ENCODE assay signal across 18 mouse cellular contexts in the genomic region with DNA sequence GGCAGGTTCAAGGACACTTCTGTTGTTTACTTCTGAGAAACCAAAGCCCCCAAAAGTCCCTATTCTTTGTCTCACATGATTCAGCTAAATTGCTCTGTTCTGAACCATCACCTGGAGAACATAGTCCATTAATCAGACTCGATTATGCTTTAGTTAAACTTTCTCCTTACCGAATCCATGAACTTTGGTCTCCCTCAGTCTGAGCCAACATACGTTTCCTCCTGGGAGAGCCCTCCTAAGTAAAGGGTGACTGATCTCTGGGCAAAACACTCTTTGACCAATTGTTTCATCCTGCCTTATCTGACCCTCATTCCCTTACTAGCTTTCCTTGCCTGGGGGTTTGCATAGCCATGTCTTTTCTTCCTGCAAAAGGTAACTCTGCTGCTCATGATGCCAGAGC.
DNase-seq lines count a peak whose midpoint lies in the region; ATAC-seq and TF ChIP-seq lines count a peak whose summit lies in the region.
"Had no signal": no experiment of that assay in that cellular context is flagged by ENCODE, and none has a peak within 500 bp of the region (broad histone marks: within the 10 kb centered on the region; RNA-seq: fewer than 3 reads in every experiment).

No protein-coding gene starts in this region.

- no peak overlapping the region for H3K4me3 ChIP-seq in kidney, adult 2 months (ENCODE audit: insufficient read depth, low read depth, low read length)
- H3K4me3 ChIP-seq in kidney, postnatal 0 days (replicated peaks; ENCODE audit: low read depth, low read length) = no peak overlapping the region
- H3K4me3 ChIP-seq: embryonic facial prominence, embryonic 12.5 days; forebrain, embryonic 12.5 days; heart, embryonic 12.5 days; hindbrain, embryonic 15.5 days had no signal

- H3K4me1 ChIP-seq in kidney, adult 2 months (ENCODE audit: control insufficient read depth, insufficient read depth, low read length) = peaks cover 5% of the 10 kb centered on the region; the same call in 1 of the 2 replicates
- no peaks in the 10 kb centered on the region for H3K4me1 ChIP-seq in kidney, postnatal 0 days (replicated peaks; ENCODE audit: insufficient read depth, low read length)
- H3K4me1 ChIP-seq: embryonic facial prominence, embryonic 12.5 days; forebrain, embryonic 12.5 days; heart, embryonic 12.5 days; hindbrain, embryonic 15.5 days had no signal

- H3K27me3 ChIP-seq in kidney, adult 2 months (replicated peaks; ENCODE audit: control insufficient read depth, insufficient read depth, low read length) = no peaks in the 10 kb centered on the region
- H3K27me3 ChIP-seq in kidney, postnatal 0 days (ENCODE audit: insufficient read depth, low read length) = no peaks in the 10 kb centered on the region
- H3K27me3 ChIP-seq: embryonic facial prominence, embryonic 12.5 days; forebrain, embryonic 12.5 days; heart, embryonic 12.5 days; hindbrain, embryonic 15.5 days had no signal

- 27% methylated on average over 3 of the region's 3 CpGs for WGBS in kidney, adult 2 months
- 50% methylated on average over 3 of the region's 3 CpGs for WGBS in kidney, postnatal 0 days

- peak; percentile 85 for ATAC-seq in kidney, postnatal 0 days (replicated peaks; ENCODE audit: low FRiP score, low read depth)
- ATAC-seq: forebrain, embryonic 16.5 days had no signal

- peak overlapping the region; percentile 99 for H3K27ac ChIP-seq in kidney, adult 2 months (ENCODE audit: insufficient read depth, low read depth, low read length)
- H3K27ac ChIP-seq in kidney, postnatal 0 days = no peak overlapping the region
- H3K27ac ChIP-seq: embryonic facial prominence, embryonic 12.5 days; forebrain, embryonic 12.5 days; hindbrain, embryonic 15.5 days had no signal

- peak; percentile 86 for DNase-seq in kidney, adult 2 months
- DNase-seq in kidney, adult 8-10 months = peak; percentile 61 to 85
- peak; percentile 14 for DNase-seq in kidney, postnatal 0 days (ENCODE audit: low spot score)
- peak; percentile 53 to 71 for DNase-seq in kidney, postnatal 36 days
- no peak for DNase-seq in cerebellum, adult 11 months
- no peak for DNase-seq in layer of hippocampus, adult 8-10 months (ENCODE audit: low spot score in 2 of 2)
- DNase-seq in heart, postnatal 10 days = no peak
- DNase-seq: adrenal gland, adult 2 months; adrenal gland, postnatal 25 days; cerebellum, adult 9-10 months; cerebellum, postnatal 25 days; gastrocnemius, postnatal 10 days; heart, postnatal 36 days had no signal

- no peak for TF ChIP-seq POLR2A in kidney, adult 2 months (IDR thresholded peaks at IDR 0.05; ENCODE audit: low read depth, low read length)

- H3K4me2 ChIP-seq in kidney, postnatal 0 days (ENCODE audit: low read length) = no peak overlapping the region
- H3K4me2 ChIP-seq: embryonic facial prominence, embryonic 12.5 days; forebrain, embryonic 12.5 days; heart, embryonic 12.5 days; hindbrain, embryonic 15.5 days had no signal

- TF ChIP-seq CTCF in kidney, adult 2 months (conservative IDR thresholded peaks at IDR 0.05; ENCODE audit: insufficient read depth, insufficient read length, low read depth, low read length) = no peak
- TF ChIP-seq CTCF in kidney, postnatal 0 days (IDR thresholded peaks at IDR 0.05; ENCODE audit: low read depth) = no peak

- no peaks in the 10 kb centered on the region for H3K9me3 ChIP-seq in kidney, postnatal 0 days (replicated peaks; ENCODE audit: low read length)
- H3K9me3 ChIP-seq: embryonic facial prominence, embryonic 12.5 days; forebrain, embryonic 12.5 days; heart, embryonic 12.5 days; hindbrain, embryonic 15.5 days had no signal

- intact Hi-C loops in heart, postnatal 10 days (cut with DNase I) = no loop called here

- H3K36me3 ChIP-seq in kidney, adult 2 months (ENCODE audit: control insufficient read depth, insufficient read depth, low read length) = no peaks in the 10 kb centered on the region
- H3K36me3 ChIP-seq in kidney, postnatal 0 days (ENCODE audit: insufficient read depth, low read length) = no peaks in the 10 kb centered on the region
- H3K36me3 ChIP-seq: embryonic facial prominence, embryonic 12.5 days; forebrain, embryonic 12.5 days; heart, embryonic 12.5 days; hindbrain, embryonic 15.5 days had no signal

- no peak overlapping the region for H3K9ac ChIP-seq in kidney, postnatal 0 days (ENCODE audit: low read depth, low read length)
- H3K9ac ChIP-seq: embryonic facial prominence, embryonic 12.5 days; forebrain, embryonic 12.5 days; heart, embryonic 12.5 days; hindbrain, embryonic 15.5 days had no signal

Comparison
In these comparisons a context has a peak if more than half of its experiments do, and no peak if none do; other contexts are left out.
1. DNase-seq: peak in kidney, adult 2 months (single experiment), kidney, adult 8-10 months (2 of 2), kidney, postnatal 0 days (single experiment) and kidney, postnatal 36 days (2 of 2); none in cerebellum, adult 11 months (single experiment), layer of hippocampus, adult 8-10 months (0 of 2) and heart, postnatal 10 days (0 of 2).